Mouse (Mus musculus): Measurements from ENCODE around the gene Abcc10. TPM values are rescaled to one million over a fixed set of nuclear protein-coding genes. Genes with fewer than 3 reads are reported as not detected.

Gene Abcc10
- polyA plus RNA-seq, 2 experiments: 5.8 to 15.5 TPM

GRCm38 (mm10) chr17:46282483-46283123 is 45.5 kb downstream of the Abcc10 start, which contains the start of gene Tjap1:
Tjap1 (minus strand) TSS chr17:46283026.
- H3K36me3 ChIP-seq (ENCODE audit: control insufficient read depth, insufficient read depth, low read length): peaks cover 33% of the 10 kb centered on the region
- DNase-seq (ENCODE audit: low spot score) (peak; percentile 83), ATAC-seq (ENCODE audit: low FRiP score, low read depth) (peak; percentile 95)
- H3K27ac ChIP-seq (replicated peaks; ENCODE audit: low read depth, low read length): peak within 1 kb of the TSS; percentile 96
- H3K27me3 ChIP-seq (ENCODE audit: control insufficient read depth, insufficient read depth, low read length): no peaks in the 10 kb centered on the region
- peak within 1 kb of the TSS; percentile 74 for H3K4me2 ChIP-seq (replicated peaks; ENCODE audit: low read depth, low read length, severe bottlenecking)
- H3K9ac ChIP-seq (ENCODE audit: low read depth, low read length, severe bottlenecking): peak within 1 kb of the TSS; percentile 74
- WGBS: under 1% methylated on average over 37 of the region's 37 CpGs
- H3K4me3 ChIP-seq (replicated peaks; ENCODE audit: low read length): peak within 1 kb of the TSS; percentile 76
- H3K9me3 ChIP-seq (ENCODE audit: control insufficient read depth, low read length): no peaks in the 10 kb centered on the region
- peak; percentile 86; the same call in 1 of the 2 replicates for TF ChIP-seq POLR2A (IDR thresholded peaks at IDR 0.05; ENCODE audit: borderline replicate concordance, extremely low read depth, insufficient read depth, insufficient read length)
- peaks cover 19% of the 10 kb centered on the region for H3K4me1 ChIP-seq (ENCODE audit: control insufficient read depth, insufficient read depth, low read length)

GRCm38 (mm10) chr17:46278011-46278765 is 50.0 kb downstream of the Abcc10 start:
- no peak overlapping the region for H3K4me3 ChIP-seq (replicated peaks; ENCODE audit: low read length)
- no peak for DNase-seq (ENCODE audit: low spot score)
- no peak for TF ChIP-seq POLR2A (IDR thresholded peaks at IDR 0.05; ENCODE audit: borderline replicate concordance, extremely low read depth, insufficient read depth, insufficient read length)
- H3K9ac ChIP-seq (ENCODE audit: low read depth, low read length, severe bottlenecking): no peak overlapping the region
- H3K27ac ChIP-seq (replicated peaks; ENCODE audit: low read depth, low read length): peak overlapping the region; percentile 70
- H3K4me2 ChIP-seq (replicated peaks; ENCODE audit: low read depth, low read length, severe bottlenecking): 0 out of 2 replicates have a peak overlapping the region, but pooled peaks have one; percentile 5
- no peaks in the 10 kb centered on the region for H3K9me3 ChIP-seq (ENCODE audit: control insufficient read depth, low read length)
- ATAC-seq (ENCODE audit: low FRiP score, low read depth): no peak
- peaks cover 54% of the 10 kb centered on the region for H3K36me3 ChIP-seq (ENCODE audit: control insufficient read depth, insufficient read depth, low read length)
- H3K4me1 ChIP-seq (ENCODE audit: control insufficient read depth, insufficient read depth, low read length): peaks cover 32% of the 10 kb centered on the region
- H3K27me3 ChIP-seq (ENCODE audit: control insufficient read depth, insufficient read depth, low read length): no peaks in the 10 kb centered on the region
- 61% methylated on average over 12 of the region's 12 CpGs for WGBS

- ATAC-seq (ENCODE audit: low FRiP score, low read depth) (no peak), DNase-seq (ENCODE audit: low spot score) (peak; percentile 27)
- Histone ChIP-seq H3K4me2 (replicated peaks; ENCODE audit: low read depth, low read length, severe bottlenecking) (no peak overlapping the region), H3K9me3 (ENCODE audit: control insufficient read depth, low read length) (no peaks in the 10 kb centered on the region), H3K27ac (replicated peaks; ENCODE audit: low read depth, low read length) (peak overlapping the region; percentile 70), H3K27me3 (ENCODE audit: control insufficient read depth, insufficient read depth, low read length) (no peaks in the 10 kb centered on the region), H3K4me3 (replicated peaks; ENCODE audit: low read length) (no peak overlapping the region), H3K4me1 (ENCODE audit: control insufficient read depth, insufficient read depth, low read length) (peaks cover 32% of the 10 kb centered on the region), H3K9ac (ENCODE audit: low read depth, low read length, severe bottlenecking) (peak overlapping the region; percentile 12; the same call in 1 of the 2 replicates), H3K36me3 (ENCODE audit: control insufficient read depth, insufficient read depth, low read length) (peaks cover 56% of the 10 kb centered on the region)
- WGBS: 8% methylated on average over 4 of the region's 4 CpGs
- TF ChIP-seq POLR2A (IDR thresholded peaks at IDR 0.05; ENCODE audit: borderline replicate concordance, extremely low read depth, insufficient read depth, insufficient read length): no peak
These were observed 50.6 kb downstream of the Abcc10 start for GRCm38 (mm10) chr17:46277586-46277985.

GRCm38 (mm10) chr17:46275506-46275905 is 52.6 kb downstream of the Abcc10 start:
- DNase-seq (ENCODE audit: low spot score) (no peak), ATAC-seq (ENCODE audit: low FRiP score, low read depth) (no peak)
- Histone ChIP-seq H3K4me1 (ENCODE audit: control insufficient read depth, insufficient read depth, low read length) (peaks cover 21% of the 10 kb centered on the region), H3K27ac (replicated peaks; ENCODE audit: low read depth, low read length) (no peak overlapping the region), H3K4me3 (replicated peaks; ENCODE audit: low read length) (no peak overlapping the region), H3K9ac (ENCODE audit: low read depth, low read length, severe bottlenecking) (no peak overlapping the region), H3K36me3 (ENCODE audit: control insufficient read depth, insufficient read depth, low read length) (peaks cover 68% of the 10 kb centered on the region), H3K27me3 (ENCODE audit: control insufficient read depth, insufficient read depth, low read length) (no peaks in the 10 kb centered on the region), H3K4me2 (replicated peaks; ENCODE audit: low read depth, low read length, severe bottlenecking) (no peak overlapping the region), H3K9me3 (ENCODE audit: control insufficient read depth, low read length) (no peaks in the 10 kb centered on the region)
- WGBS: 93% methylated on average over 10 of the region's 10 CpGs
- TF ChIP-seq POLR2A (IDR thresholded peaks at IDR 0.05; ENCODE audit: borderline replicate concordance, extremely low read depth, insufficient read depth, insufficient read length): no peak

- H3K4me3 ChIP-seq (replicated peaks; ENCODE audit: low read length): no peak overlapping the region
- WGBS: 74% methylated on average over 6 of the region's 6 CpGs
- H3K9me3 ChIP-seq (ENCODE audit: control insufficient read depth, low read length): no peaks in the 10 kb centered on the region
- no peak overlapping the region for H3K9ac ChIP-seq (ENCODE audit: low read depth, low read length, severe bottlenecking)
- H3K4me2 ChIP-seq (replicated peaks; ENCODE audit: low read depth, low read length, severe bottlenecking): no peak overlapping the region
- no peak overlapping the region for H3K27ac ChIP-seq (replicated peaks; ENCODE audit: low read depth, low read length)
- DNase-seq (ENCODE audit: low spot score) (no peak), ATAC-seq (ENCODE audit: low FRiP score, low read depth) (no peak)
- H3K36me3 ChIP-seq (ENCODE audit: control insufficient read depth, insufficient read depth, low read length): peaks cover 68% of the 10 kb centered on the region
- no peaks in the 10 kb centered on the region for H3K27me3 ChIP-seq (ENCODE audit: control insufficient read depth, insufficient read depth, low read length)
- no peak for TF ChIP-seq POLR2A (IDR thresholded peaks at IDR 0.05; ENCODE audit: borderline replicate concordance, extremely low read depth, insufficient read depth, insufficient read length)
- peaks cover 21% of the 10 kb centered on the region for H3K4me1 ChIP-seq (ENCODE audit: control insufficient read depth, insufficient read depth, low read length)
These were observed 53.1 kb downstream of the Abcc10 start for GRCm38 (mm10) chr17:46275034-46275433.
